Mouse (Mus musculus) adrenal gland, adult 8-10 months (tissue): Measurements from ENCODE around the gene Mterf1a. TPM values are rescaled to one million over a fixed set of nuclear protein-coding genes. Genes with fewer than 3 reads are reported as not detected.

Source experiments
- total RNA-seq, 4 experiments: library from RNA; stranded (reverse); gene quantifications; 2 replicates each; pipeline ENCODE4 v1.2.4; 2022

The Mterf1a gene
- total RNA-seq, 4 experiments from 2014 or later, result 6.4 to 11.1 (median 7.9) TPM

Other genes starting within 250 kb of the Mterf1a start
- not detected for gene Tmbim7, start 242.8 kb downstream of the Mterf1a start, total RNA-seq
- 100 to 1,000 TPM; 131 to 156 (median 142) TPM for gene Gatad1, start 236.7 kb downstream of the Mterf1a start, total RNA-seq
- 10 to 100 TPM; 64.7 to 83.4 (median 71.4) TPM for gene Ankib1, start 91.0 kb downstream of the Mterf1a start, total RNA-seq
- 10 to 100 TPM; 52.7 to 78.7 (median 59.3) TPM for gene Krit1, start 90.7 kb downstream of the Mterf1a start, total RNA-seq
- gene Lrrd1, start 48.8 kb downstream of the Mterf1a start, total RNA-seq, result under 1 TPM in 3 of 4 experiments, not detected in 1; 0.10 to 0.19 (median 0.15) TPM
- gene Akap9, start 34.1 kb upstream of the Mterf1a start, total RNA-seq, result 100 to 1,000 TPM in 1 of 4 experiments, 10 to 100 TPM in 3; 91.4 to 131 (median 94.3) TPM
- 10 to 100 TPM; 32.3 to 74.6 (median 57.3) TPM for gene Cyp51, start 210.8 kb upstream of the Mterf1a start, total RNA-seq